Mouse (Mus musculus) left cerebral cortex, adult 8-10 months (tissue): ENCODE measurements around the gene Olfr577. TPM values are rescaled to one million over a fixed set of nuclear protein-coding genes. Genes with fewer than 3 reads are reported as not detected.

Experiments
- DNase-seq, 2 experiments: peaks; one replicate each; pipeline ENCODE4 v3.0.0; 2022; ENCODE audit warnings: low spot score in 2 of 2
- total RNA-seq, 4 experiments: library from RNA; stranded (reverse); gene quantifications; 2 replicates each; pipeline ENCODE4 v1.2.4; 2022

The Olfr577 gene
- not detected for total RNA-seq

GRCm38 (mm10) chr7:102975843-102976242 is at the start of gene Olfr577:
Gene Olfr577 (minus strand): TSS chr7:102975943.
- DNase-seq = no peak

GRCm38 (mm10) chr7:102989224-102989623 is 13.5 kb upstream of the Olfr577 start, which contains the start of gene Olfr578:
Gene Olfr578 (minus strand): TSS chr7:102989324.
- DNase-seq = no peak

GRCm38 (mm10) chr7:102974399-102974798 is 1.3 kb downstream of the Olfr577 start:
- DNase-seq = no peak

GRCm38 (mm10) chr7:102962360-102962759 is 13.4 kb downstream of the Olfr577 start, which contains the start of gene Olfr576:
Gene Olfr576 (plus strand): TSS chr7:102962660.
- no peak for DNase-seq

GRCm38 (mm10) chr7:102958593-102958992 is 17.1 kb downstream of the Olfr577 start, which contains the start of gene Olfr575:
Gene Olfr575 (minus strand): TSS chr7:102958775.
- no peak for DNase-seq

- no peak for DNase-seq
Measured at GRCm38 (mm10) chr7:102958137-102958536, 17.6 kb downstream of the Olfr577 start.

- DNase-seq = no peak
Measured at GRCm38 (mm10) chr7:102950732-102951131, 25.0 kb downstream of the Olfr577 start.

- DNase-seq = no peak
Measured at GRCm38 (mm10) chr7:102948167-102948566, 27.6 kb downstream of the Olfr577 start, which contains the start of gene Olfr574. Gene Olfr574 (plus strand): TSS chr7:102948467.

GRCm38 (mm10) chr7:102943417-102943816 is 32.3 kb downstream of the Olfr577 start:
- no peak for DNase-seq

- no peak for DNase-seq
Measured at GRCm38 (mm10) chr7:102942475-102942874, 33.3 kb downstream of the Olfr577 start, which contains the start of gene Olfr573-ps1. Gene Olfr573-ps1 (minus strand): TSS chr7:102942575.

- no peak for DNase-seq
Measured at GRCm38 (mm10) chr7:102927105-102927504, 48.6 kb downstream of the Olfr577 start.

- DNase-seq = no peak
Measured at GRCm38 (mm10) chr7:102924109-102924508, 51.6 kb downstream of the Olfr577 start, which contains the start of gene Olfr572. Gene Olfr572 (plus strand): TSS chr7:102924409.

Other genes starting within 250 kb of the Olfr577 start
- gene Olfr559, start 248.5 kb downstream of the Olfr577 start, total RNA-seq = not detected
- under 1 TPM in 3 of 4 experiments, not detected in 1; 0.19 to 0.33 (median 0.30) TPM for gene Olfr560, start 216.6 kb downstream of the Olfr577 start, total RNA-seq
- under 1 TPM; 0.39 to 0.51 (median 0.48) TPM for gene Olfr78, start 216.5 kb downstream of the Olfr577 start, total RNA-seq
- not detected for gene Olfr561, start 204.7 kb downstream of the Olfr577 start, total RNA-seq
- not detected for gene Olfr564, start 172.5 kb downstream of the Olfr577 start, total RNA-seq
- gene Olfr566, start 117.2 kb downstream of the Olfr577 start, total RNA-seq = not detected
- not detected for gene Olfr568, start 98.8 kb downstream of the Olfr577 start, total RNA-seq
- gene Olfr569, start 85.1 kb downstream of the Olfr577 start, total RNA-seq = not detected
- gene Olfr570, start 81.4 kb downstream of the Olfr577 start, total RNA-seq = not detected
- not detected for gene Olfr571, start 58.4 kb downstream of the Olfr577 start, total RNA-seq
- gene Olfr572, start 51.5 kb downstream of the Olfr577 start, total RNA-seq = not detected
- gene Olfr573-ps1, start 33.4 kb downstream of the Olfr577 start, total RNA-seq = not detected
- not detected for gene Olfr574, start 27.5 kb downstream of the Olfr577 start, total RNA-seq
- gene Olfr575, start 17.2 kb downstream of the Olfr577 start, total RNA-seq = not detected
- not detected for gene Olfr576, start 13.3 kb downstream of the Olfr577 start, total RNA-seq
- gene Olfr578, start 13.4 kb upstream of the Olfr577 start, total RNA-seq = not detected
- gene Olfr582, start 62.1 kb upstream of the Olfr577 start, total RNA-seq = not detected
- gene Olfr583, start 75.4 kb upstream of the Olfr577 start, total RNA-seq = not detected
- not detected for gene Olfr584, start 105.9 kb upstream of the Olfr577 start, total RNA-seq
- not detected for gene Olfr585, start 121.8 kb upstream of the Olfr577 start, total RNA-seq
- gene Olfr586, start 149.7 kb upstream of the Olfr577 start, total RNA-seq = not detected
- not detected for gene Olfr588-ps1, start 164.9 kb upstream of the Olfr577 start, total RNA-seq
- gene Olfr589, start 180.4 kb upstream of the Olfr577 start, total RNA-seq = not detected
- gene Olfr591, start 202.4 kb upstream of the Olfr577 start, total RNA-seq = not detected
- not detected for gene Olfr592, start 208.9 kb upstream of the Olfr577 start, total RNA-seq
- not detected for gene Olfr593, start 235.9 kb upstream of the Olfr577 start, total RNA-seq
- gene Olfr594, start 241.1 kb upstream of the Olfr577 start, total RNA-seq = not detected